Mouse (Mus musculus): ENCODE results near the gene Picalm. TPM values are rescaled to one million over a fixed set of nuclear protein-coding genes. Genes with fewer than 3 reads are reported as not detected.
A peak's percentile ranks its signal among the peaks of the same experiment; 100 is the strongest.

The Picalm gene
- total and polyA plus RNA-seq, 3 experiments: 62.8 to 377 (median 166) TPM

GRCm38 (mm10) chr7:90129271-90129731, 712 bp upstream of the Picalm start:
- peak; percentile 73 for ATAC-seq (ENCODE audit: extremely low read depth, insufficient number of reproducible peaks, low FRiP score, poor library complexity, severe bottlenecking)
- Histone ChIP-seq H3K9me3 (replicated peaks) (no peaks in the 10 kb centered on the region), H3K4me1 (ENCODE audit: insufficient read depth, low read depth, low read length) (peaks cover 10% of the 10 kb centered on the region; the same call in 1 of the 2 replicates), H3K4me3 (ENCODE audit: low read depth, low read length) (peak overlapping the region; percentile 94), H3K36me3 (replicated peaks) (no peaks in the 10 kb centered on the region), H3K27me3 (ENCODE audit: insufficient read depth, low read length) (no peaks in the 10 kb centered on the region)
- DNase-seq (ENCODE audit: low spot score): peak; percentile 45
- TF ChIP-seq POLR2AphosphoS5 (IDR thresholded peaks at IDR 0.05; ENCODE audit: insufficient replicate concordance, low read depth, low read length) (no peak), GATA2 (IDR thresholded peaks at IDR 0.05; ENCODE audit: borderline replicate concordance, low read depth, low read length) (no peak), TAL1 (conservative IDR thresholded peaks at IDR 0.05; ENCODE audit: low read depth, low read length) (no peak), CTCF (IDR thresholded peaks at IDR 0.05; ENCODE audit: low read depth, low read length) (no peak), GATA1 (IDR thresholded peaks at IDR 0.05; ENCODE audit: borderline replicate concordance, low read length) (no peak)

- ATAC-seq (ENCODE audit: extremely low read depth, insufficient number of reproducible peaks, low FRiP score, poor library complexity, severe bottlenecking) (no peak), DNase-seq (ENCODE audit: low spot score) (peak; percentile 10)
- no peaks in the 10 kb centered on the region for H3K27me3 ChIP-seq (ENCODE audit: insufficient read depth, low read length)
- H3K36me3 ChIP-seq (replicated peaks): no peaks in the 10 kb centered on the region
- TF ChIP-seq GATA2 (IDR thresholded peaks at IDR 0.05; ENCODE audit: borderline replicate concordance, low read depth, low read length): no peak
- no peak for TF ChIP-seq TAL1 (conservative IDR thresholded peaks at IDR 0.05; ENCODE audit: low read depth, low read length)
- TF ChIP-seq POLR2AphosphoS5 (IDR thresholded peaks at IDR 0.05; ENCODE audit: insufficient replicate concordance, low read depth, low read length): no peak
- TF ChIP-seq GATA1 (IDR thresholded peaks at IDR 0.05; ENCODE audit: borderline replicate concordance, low read length): no peak
- no peak for TF ChIP-seq CTCF (IDR thresholded peaks at IDR 0.05; ENCODE audit: low read depth, low read length)
- peaks cover 12% of the 10 kb centered on the region; the same call in 1 of the 2 replicates for H3K4me1 ChIP-seq (ENCODE audit: insufficient read depth, low read depth, low read length)
- H3K4me3 ChIP-seq (ENCODE audit: low read depth, low read length): peak overlapping the region; percentile 94
- H3K9me3 ChIP-seq (replicated peaks): no peaks in the 10 kb centered on the region
Measured at GRCm38 (mm10) chr7:90130501-90131375, 725 bp downstream of the Picalm start.

DNA sequence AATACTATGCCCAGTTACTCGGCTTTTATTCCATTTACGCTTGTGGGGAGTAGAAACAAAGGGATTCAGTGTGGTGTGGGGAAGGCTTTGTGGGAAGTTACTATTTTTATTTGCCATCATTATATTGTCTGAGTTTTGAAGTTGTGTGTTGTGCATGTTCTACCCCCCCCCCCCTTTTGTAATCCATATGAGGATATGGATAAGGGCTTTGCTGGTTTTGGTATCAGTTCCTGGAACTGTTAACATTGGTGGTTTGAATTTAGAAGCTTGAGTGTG, 1.3 kb downstream of the Picalm start:
- no peak for TF ChIP-seq CTCF (IDR thresholded peaks at IDR 0.05; ENCODE audit: low read depth, low read length)
- TF ChIP-seq GATA1 (IDR thresholded peaks at IDR 0.05; ENCODE audit: borderline replicate concordance, low read length): no peak
- no peak for TF ChIP-seq TAL1 (conservative IDR thresholded peaks at IDR 0.05; ENCODE audit: low read depth, low read length)
- TF ChIP-seq GATA2 (IDR thresholded peaks at IDR 0.05; ENCODE audit: borderline replicate concordance, low read depth, low read length): no peak
- no peak for TF ChIP-seq POLR2AphosphoS5 (IDR thresholded peaks at IDR 0.05; ENCODE audit: insufficient replicate concordance, low read depth, low read length)
- ATAC-seq (ENCODE audit: extremely low read depth, insufficient number of reproducible peaks, low FRiP score, poor library complexity, severe bottlenecking): no peak
- DNase-seq (ENCODE audit: low spot score): no peak
- Histone ChIP-seq H3K4me1 (ENCODE audit: insufficient read depth, low read depth, low read length) (peaks cover 12% of the 10 kb centered on the region; the same call in 1 of the 2 replicates), H3K4me3 (ENCODE audit: low read depth, low read length) (peak overlapping the region; percentile 94), H3K27me3 (ENCODE audit: insufficient read depth, low read length) (no peaks in the 10 kb centered on the region), H3K36me3 (replicated peaks) (no peaks in the 10 kb centered on the region), H3K9me3 (replicated peaks) (no peaks in the 10 kb centered on the region)

GRCm38 (mm10) chr7:90131831-90132241, 1.8 kb downstream of the Picalm start:
- Histone ChIP-seq H3K4me3 (ENCODE audit: low read depth, low read length) (peak overlapping the region; percentile 94), H3K4me1 (ENCODE audit: insufficient read depth, low read depth, low read length) (peaks cover 13% of the 10 kb centered on the region; the same call in 1 of the 2 replicates)
- no peak for DNase-seq (ENCODE audit: low spot score)

DNA sequence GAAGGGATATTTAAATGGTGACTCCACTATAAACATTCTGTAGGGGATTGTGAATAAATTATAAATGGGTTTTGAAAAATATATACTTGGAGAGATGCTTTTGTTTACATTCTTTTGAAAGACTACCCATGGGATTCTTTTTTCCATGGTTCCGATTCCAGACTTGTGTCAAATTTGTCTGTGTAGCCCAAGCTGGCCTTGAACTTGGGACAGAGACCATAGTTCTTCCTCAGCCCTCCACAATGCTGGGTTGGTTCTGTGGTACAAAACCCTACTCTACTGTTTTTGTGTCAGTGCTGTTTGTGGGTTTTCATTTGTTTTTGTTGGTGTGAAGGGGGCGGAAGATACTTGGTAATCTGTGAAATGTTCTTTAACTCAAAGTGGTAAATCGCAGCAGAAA, 2.3 kb downstream of the Picalm start:
- no peaks in the 10 kb centered on the region for H3K9me3 ChIP-seq (replicated peaks)
- H3K36me3 ChIP-seq (replicated peaks): no peaks in the 10 kb centered on the region
- TF ChIP-seq TAL1 (conservative IDR thresholded peaks at IDR 0.05; ENCODE audit: low read depth, low read length): no peak
- no peak for TF ChIP-seq GATA1 (IDR thresholded peaks at IDR 0.05; ENCODE audit: borderline replicate concordance, low read length)
- TF ChIP-seq GATA2 (IDR thresholded peaks at IDR 0.05; ENCODE audit: borderline replicate concordance, low read depth, low read length): no peak
- TF ChIP-seq CTCF (IDR thresholded peaks at IDR 0.05; ENCODE audit: low read depth, low read length): no peak
- TF ChIP-seq POLR2AphosphoS5 (IDR thresholded peaks at IDR 0.05; ENCODE audit: insufficient replicate concordance, low read depth, low read length): no peak
- no peaks in the 10 kb centered on the region for H3K27me3 ChIP-seq (ENCODE audit: insufficient read depth, low read length)
- peaks cover 15% of the 10 kb centered on the region; the same call in 1 of the 2 replicates for H3K4me1 ChIP-seq (ENCODE audit: insufficient read depth, low read depth, low read length)
- H3K4me3 ChIP-seq (ENCODE audit: low read depth, low read length): peak overlapping the region; percentile 94
- ATAC-seq (ENCODE audit: extremely low read depth, insufficient number of reproducible peaks, low FRiP score, poor library complexity, severe bottlenecking) (no peak), DNase-seq (ENCODE audit: low spot score) (no peak)

More at GRCm38 (mm10) chr7:90131831-90132241, 1.8 kb downstream of the Picalm start:
- Histone ChIP-seq H3K27me3 (ENCODE audit: insufficient read depth, low read length) (no peaks in the 10 kb centered on the region), H3K36me3 (replicated peaks) (no peaks in the 10 kb centered on the region), H3K9me3 (replicated peaks) (no peaks in the 10 kb centered on the region)
- TF ChIP-seq TAL1 (conservative IDR thresholded peaks at IDR 0.05; ENCODE audit: low read depth, low read length) (no peak), CTCF (IDR thresholded peaks at IDR 0.05; ENCODE audit: low read depth, low read length) (no peak), POLR2AphosphoS5 (IDR thresholded peaks at IDR 0.05; ENCODE audit: insufficient replicate concordance, low read depth, low read length) (no peak), GATA1 (IDR thresholded peaks at IDR 0.05; ENCODE audit: borderline replicate concordance, low read length) (no peak), GATA2 (IDR thresholded peaks at IDR 0.05; ENCODE audit: borderline replicate concordance, low read depth, low read length) (no peak)
- no peak for ATAC-seq (ENCODE audit: extremely low read depth, insufficient number of reproducible peaks, low FRiP score, poor library complexity, severe bottlenecking)

GRCm38 (mm10) chr7:90136736-90137135, 6.7 kb downstream of the Picalm start:
- Histone ChIP-seq H3K36me3 (replicated peaks) (no peaks in the 10 kb centered on the region), H3K4me3 (ENCODE audit: low read depth, low read length) (no peak overlapping the region), H3K9me3 (replicated peaks) (no peaks in the 10 kb centered on the region), H3K27me3 (ENCODE audit: insufficient read depth, low read length) (no peaks in the 10 kb centered on the region), H3K4me1 (ENCODE audit: insufficient read depth, low read depth, low read length) (peaks cover 24% of the 10 kb centered on the region; the same call in 1 of the 2 replicates)
- no peak for DNase-seq (ENCODE audit: low spot score)
- TF ChIP-seq CTCF (IDR thresholded peaks at IDR 0.05; ENCODE audit: low read depth, low read length) (no peak), GATA2 (IDR thresholded peaks at IDR 0.05; ENCODE audit: borderline replicate concordance, low read depth, low read length) (no peak), GATA1 (IDR thresholded peaks at IDR 0.05; ENCODE audit: borderline replicate concordance, low read length) (no peak), TAL1 (conservative IDR thresholded peaks at IDR 0.05; ENCODE audit: low read depth, low read length) (no peak), POLR2AphosphoS5 (IDR thresholded peaks at IDR 0.05; ENCODE audit: insufficient replicate concordance, low read depth, low read length) (no peak)
- ATAC-seq (ENCODE audit: extremely low read depth, insufficient number of reproducible peaks, low FRiP score, poor library complexity, severe bottlenecking): no peak

Data from G1E (cell line).